Mouse (Mus musculus): ENCODE results near the gene Rbms3.

Rbms3 gene

DNA sequence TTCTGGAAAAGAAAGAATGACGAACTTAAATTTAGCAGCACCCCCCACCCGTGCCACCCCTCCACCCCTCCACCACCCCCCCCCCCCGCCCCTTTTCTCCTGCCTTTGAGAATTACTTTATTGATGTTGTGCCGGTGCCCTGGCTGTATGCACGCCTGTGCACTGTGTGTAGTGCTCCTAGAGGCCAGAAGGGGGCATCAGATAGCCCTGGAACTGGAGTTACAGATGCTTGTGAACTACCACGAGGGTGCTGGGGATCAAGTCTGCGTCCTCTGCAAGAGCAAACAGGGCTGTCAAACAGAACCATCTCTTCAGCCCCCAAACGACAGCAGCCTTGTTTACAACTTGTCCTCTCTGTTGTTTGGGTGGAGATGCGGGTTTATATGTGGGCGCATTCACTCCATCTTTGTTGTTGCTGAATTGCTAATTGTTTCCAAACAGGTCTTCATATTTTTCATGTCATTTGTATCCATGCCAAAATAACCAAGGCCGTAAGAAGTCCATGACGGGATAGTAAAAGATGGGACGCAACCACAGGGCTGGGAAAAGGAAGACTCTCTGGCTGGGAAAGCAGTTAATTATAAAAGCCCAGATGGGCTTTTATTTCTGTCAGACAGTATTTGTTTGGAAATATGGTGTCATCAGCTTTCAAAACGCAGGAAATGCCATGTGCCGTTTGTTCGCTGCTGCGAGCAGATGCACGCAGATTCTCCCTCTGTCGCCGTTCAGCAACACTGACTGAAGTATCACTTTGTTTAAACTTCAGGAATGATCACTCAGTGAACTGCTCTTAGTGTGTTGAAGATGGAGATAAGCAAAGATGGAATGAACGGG, 652.9 kb downstream of the Rbms3 start:
- no peak for DNase-seq (ENCODE audit: extremely low spot score)

GRCm38 (mm10) chr9:116975269-116975668, 654.4 kb downstream of the Rbms3 start:
- DNase-seq (ENCODE audit: extremely low spot score): no peak

GRCm38 (mm10) chr9:116974134-116974533, 655.6 kb downstream of the Rbms3 start:
- DNase-seq (ENCODE audit: extremely low spot score): no peak

DNA sequence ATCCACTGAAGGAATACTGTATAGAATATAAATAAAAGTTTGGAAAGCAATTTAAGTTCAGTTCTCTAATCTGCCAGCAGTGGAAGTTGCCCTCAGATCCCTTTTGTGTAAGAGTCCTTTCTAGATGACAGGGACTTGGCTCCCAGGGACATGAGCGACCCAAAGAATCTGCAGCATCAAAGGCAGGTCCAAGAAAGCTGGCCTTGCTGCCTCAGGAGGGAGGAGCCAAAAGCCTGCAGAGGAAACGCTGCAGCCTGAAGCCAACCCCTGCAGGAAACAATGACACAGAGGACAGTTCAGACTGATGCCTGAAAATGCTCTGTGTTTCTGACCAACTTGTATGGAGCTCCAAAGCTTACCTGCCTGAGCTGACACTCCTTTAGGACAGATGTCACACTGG, 656.1 kb downstream of the Rbms3 start:
- no peak for DNase-seq (ENCODE audit: extremely low spot score)

- DNase-seq (ENCODE audit: extremely low spot score): no peak
Measured at GRCm38 (mm10) chr9:116967317-116967716, 662.4 kb downstream of the Rbms3 start.

GRCm38 (mm10) chr9:116965691-116966090, 664.0 kb downstream of the Rbms3 start:
- no peak for DNase-seq (ENCODE audit: extremely low spot score)

DNA sequence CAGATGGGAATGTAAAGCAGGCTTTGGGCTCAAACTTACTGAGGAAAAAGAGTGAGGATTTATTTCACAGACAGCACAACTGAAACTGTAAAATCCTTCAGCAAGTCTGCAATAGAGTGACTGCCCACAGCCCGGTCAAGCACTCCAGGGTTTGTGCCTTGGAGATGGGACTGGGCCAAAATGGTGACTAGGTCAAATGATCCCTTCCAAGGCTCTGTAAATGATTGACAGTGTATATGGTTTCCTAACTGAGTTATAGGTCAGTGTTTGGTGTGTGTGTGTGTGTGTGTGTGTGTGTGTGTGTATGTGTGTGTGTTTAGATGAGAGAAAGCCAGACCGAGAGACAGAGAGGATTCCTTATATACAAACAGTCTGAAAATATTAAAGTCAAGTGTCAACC, 673.6 kb downstream of the Rbms3 start:
- no peak for DNase-seq (ENCODE audit: extremely low spot score)

DNA sequence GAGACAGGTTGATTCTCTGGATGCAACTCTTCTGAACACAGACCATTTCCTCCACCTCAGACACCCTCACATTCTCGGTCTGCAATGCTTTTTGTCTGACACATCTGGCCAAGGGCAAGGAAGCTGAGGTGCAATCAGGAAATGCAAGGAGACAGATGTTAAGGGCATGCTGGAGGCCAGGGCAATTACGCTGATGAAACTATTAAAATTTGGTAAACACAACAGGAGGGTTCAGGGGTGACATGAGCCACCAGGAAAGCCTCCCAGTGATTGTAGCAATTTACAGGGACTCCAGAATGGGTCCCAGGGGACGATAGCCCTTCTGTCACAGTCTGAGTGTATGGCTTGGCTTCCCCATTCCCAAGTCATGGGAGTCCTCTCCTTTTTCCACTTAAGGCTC, 681.5 kb downstream of the Rbms3 start:
- DNase-seq (ENCODE audit: extremely low spot score): no peak

DNA sequence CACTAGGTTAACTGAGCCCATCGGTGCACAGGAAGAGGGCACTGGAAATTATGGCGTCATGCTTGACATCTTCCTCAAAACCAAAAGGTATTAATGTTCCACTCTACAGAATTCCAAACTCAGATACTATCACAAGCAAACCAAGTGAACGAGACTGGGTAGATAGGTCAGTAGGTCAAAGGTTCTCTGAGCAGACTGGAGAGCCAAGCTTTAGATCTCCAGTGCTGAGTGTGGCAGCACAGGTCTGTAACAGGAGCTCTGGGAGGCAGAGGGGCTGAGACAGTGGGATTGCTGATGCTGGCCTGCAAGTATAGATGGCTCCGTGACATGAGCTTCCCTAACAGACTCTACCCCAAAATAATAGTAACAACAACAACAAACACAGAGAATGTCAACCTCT, 682.3 kb downstream of the Rbms3 start:
- DNase-seq (ENCODE audit: extremely low spot score): no peak

DNA sequence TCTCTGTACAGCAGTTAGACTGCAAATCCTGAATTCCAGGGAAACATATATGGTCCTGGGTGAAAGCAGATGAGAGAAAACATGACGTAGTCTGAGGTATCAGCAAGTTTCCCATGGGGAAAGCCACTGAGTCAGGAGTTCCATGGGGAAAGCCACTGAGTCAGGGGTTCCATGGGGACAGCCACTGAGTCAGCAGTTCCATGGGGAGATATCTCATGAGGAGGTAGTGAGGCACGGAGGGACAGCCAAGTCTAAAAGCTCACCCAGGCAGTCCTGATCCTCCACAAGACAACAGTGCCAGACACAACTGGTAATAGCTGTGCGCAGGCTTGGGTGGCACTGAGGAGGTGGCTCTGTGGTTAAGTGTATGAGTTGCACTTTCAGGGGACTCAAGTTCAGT, 682.9 kb downstream of the Rbms3 start:
- no peak for DNase-seq (ENCODE audit: extremely low spot score)

DNA sequence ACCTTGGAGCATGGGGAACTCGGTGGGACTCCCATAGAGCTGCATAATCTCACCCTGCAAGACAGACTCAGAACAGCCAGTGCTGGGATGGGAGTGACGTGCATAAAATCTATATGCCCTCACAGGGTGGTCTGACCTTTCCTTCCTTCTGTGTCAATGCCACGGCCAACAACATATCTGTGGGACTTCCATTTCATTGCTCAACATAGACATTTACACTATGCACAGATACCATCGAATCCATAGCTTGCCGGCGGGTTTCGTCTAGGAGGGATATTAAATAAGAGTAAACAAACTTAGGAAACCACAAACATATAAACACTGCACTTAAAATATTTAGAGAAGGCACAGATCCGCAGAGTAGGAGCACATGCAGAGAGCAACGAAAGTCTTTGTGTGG, 684.0 kb downstream of the Rbms3 start:
- DNase-seq (ENCODE audit: extremely low spot score): no peak

DNA sequence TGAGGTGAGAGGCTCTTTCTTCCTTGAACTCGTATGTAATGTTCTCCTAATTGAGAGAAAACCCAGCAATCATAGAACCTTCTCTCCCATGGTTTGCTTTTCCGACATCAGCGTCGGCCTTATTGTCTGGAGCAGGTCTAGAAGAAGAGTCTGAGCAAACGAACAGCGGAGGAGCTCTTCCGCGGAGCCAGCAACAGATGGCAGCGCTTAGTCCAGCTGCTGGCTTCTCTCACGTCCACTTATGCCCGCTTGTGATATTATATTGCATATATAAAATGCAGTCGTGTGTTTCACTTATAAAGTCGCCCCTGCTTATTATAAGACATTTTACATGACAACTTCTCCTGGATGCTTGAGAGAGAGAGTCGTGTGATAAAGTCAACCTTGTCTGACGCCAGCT, 685.8 kb downstream of the Rbms3 start:
- DNase-seq (ENCODE audit: extremely low spot score): no peak

DNA sequence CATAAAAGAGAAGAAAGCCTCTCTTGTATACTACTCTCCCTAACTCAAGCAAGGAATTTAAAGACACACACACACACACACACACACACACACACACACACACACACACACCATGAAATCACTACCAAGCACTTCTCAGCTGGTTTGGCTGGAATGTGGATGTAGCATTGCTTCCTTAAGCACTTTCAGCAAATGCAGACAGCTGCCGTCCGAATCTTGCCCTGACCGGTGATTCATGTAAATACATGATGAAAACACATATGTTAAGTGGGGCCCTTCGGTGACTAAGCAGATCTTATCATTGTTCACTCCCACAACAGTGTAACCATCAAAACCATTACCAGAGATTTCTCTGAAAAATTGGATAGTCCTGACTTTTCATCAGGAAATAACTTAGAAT, 688.6 kb downstream of the Rbms3 start:
- DNase-seq (ENCODE audit: extremely low spot score): no peak

DNA sequence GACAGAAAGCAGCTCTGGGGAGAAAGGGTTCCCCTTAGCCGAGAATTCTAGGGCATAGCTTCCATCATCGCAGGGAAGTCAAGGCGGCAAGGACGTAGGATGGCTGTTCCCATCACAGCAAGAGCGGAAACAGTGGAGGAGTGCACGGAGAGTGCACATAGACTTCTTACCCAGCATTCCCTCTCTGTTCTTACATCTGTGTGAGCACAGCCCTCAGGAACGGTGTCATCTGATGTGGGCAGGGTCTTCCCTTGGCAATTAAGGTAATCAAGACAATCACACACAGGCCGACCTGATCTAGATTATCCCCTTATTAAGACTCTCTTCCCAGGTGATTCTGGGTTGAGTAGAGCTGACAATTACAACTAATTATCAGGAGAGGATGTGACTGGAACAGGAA, 689.0 kb downstream of the Rbms3 start:
- no peak for DNase-seq (ENCODE audit: extremely low spot score)

DNA sequence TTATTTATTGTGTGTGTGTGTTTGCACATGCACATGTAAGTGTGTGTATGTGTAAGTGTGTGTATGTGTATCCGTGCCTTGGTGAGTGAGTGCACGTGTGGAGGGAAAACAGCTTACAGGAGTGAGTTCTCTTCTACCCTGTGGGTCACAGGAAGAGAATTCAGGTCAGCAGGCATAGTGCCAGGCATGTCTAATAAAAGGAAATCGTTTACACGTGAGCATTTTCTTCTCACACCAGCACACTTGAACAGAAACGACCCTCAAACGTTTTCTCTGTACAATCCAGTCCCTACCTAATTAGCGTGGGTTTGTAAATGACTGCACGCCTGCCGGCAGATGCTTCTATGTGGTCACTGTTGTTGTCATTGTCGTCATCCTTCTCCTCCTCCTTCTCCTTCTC, 701.4 kb downstream of the Rbms3 start:
- no peak for DNase-seq (ENCODE audit: extremely low spot score)

DNA sequence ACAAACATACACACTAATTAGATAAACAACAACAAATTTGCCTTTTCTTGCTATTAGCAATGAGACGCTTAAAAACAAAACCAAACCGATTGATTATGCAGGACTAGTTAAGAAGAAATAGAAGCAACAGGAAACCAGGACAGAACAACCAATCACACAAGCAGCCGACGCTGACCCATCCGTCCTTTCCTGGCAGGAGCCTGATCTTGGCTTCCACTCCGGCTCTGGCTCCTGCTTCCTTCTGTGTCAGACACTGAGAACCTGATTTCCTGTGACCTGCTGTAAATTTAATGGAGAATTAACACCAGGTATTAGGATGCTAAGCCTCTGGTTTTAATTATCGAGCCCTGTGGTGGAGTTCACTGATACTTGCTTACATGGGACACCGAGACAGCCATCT, 706.6 kb downstream of the Rbms3 start:
- no peak for DNase-seq (ENCODE audit: extremely low spot score)

- DNase-seq (ENCODE audit: extremely low spot score): no peak
Measured at GRCm38 (mm10) chr9:116922561-116922960, 707.2 kb downstream of the Rbms3 start.

DNA sequence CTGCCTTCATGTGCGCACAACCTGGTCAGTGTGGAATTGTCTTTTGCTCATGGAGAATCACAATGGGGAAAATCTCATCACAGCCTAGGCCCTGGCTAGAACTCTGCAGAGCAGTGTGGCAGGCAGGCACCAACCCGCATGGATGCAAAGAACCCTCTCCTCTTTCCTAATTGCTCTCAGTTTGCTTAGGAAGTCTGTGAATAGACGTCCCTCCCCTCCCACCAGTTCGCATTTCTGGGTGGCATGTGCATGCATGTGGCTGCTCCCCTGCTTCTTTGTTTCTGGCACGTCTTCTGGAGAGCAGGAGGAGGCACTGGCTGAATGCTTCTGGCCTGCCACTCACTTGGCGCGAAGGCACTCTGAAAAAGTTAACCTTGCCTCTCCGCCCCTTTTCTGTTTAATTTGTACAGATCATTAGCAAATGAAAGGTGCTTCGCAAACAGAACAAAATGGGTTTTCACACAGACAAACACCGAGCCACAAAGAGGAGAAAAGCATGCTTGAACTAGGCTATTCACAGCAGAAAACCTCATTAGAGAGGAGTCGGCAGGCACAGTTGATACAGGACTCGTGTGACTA, 710.2 kb downstream of the Rbms3 start:
- DNase-seq (ENCODE audit: extremely low spot score): peak; percentile 55

GRCm38 (mm10) chr9:116912493-116912847, 717.2 kb downstream of the Rbms3 start:
- DNase-seq (ENCODE audit: extremely low spot score): no peak

- peak; percentile 20 for DNase-seq (ENCODE audit: extremely low spot score)
Measured at GRCm38 (mm10) chr9:116911781-116912492, 717.8 kb downstream of the Rbms3 start.

DNA sequence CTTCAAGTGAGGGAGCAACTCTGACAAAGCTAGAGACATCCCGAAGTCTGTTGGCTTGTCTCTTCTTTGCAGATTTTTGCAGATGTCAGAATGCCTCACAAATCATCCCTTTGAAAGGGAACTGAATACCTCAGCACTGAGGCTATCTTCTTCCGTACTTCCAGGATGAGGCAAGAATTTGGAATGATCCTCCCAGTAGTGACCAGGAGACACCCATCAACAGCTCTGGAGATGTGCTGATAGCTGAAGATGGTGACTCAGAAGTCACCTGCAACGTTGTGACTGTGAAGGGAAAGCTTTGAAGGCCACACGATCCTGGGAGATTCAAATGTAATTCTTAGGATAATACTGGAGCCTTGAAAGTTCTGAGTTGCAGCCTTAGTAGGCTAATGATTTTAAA, 720.2 kb downstream of the Rbms3 start:
- DNase-seq (ENCODE audit: extremely low spot score): no peak

DNA sequence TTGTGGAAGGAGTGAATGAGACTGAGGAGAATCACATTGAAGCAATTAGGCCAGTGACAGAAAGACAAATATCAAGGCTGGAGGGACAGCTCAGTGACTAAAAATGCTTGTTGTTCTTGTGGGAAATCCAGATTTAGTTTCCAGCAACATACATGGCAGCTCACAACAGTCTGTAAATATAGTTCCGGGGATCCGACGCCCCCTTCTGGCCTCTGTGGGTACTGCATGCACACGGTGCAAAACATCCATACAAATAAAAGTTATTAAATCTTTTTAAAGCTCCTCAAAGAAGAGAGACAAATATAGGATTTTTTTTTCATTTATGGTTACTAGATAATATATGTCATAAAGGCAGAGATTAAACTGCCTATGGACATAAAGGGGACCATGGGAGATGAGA, 722.8 kb downstream of the Rbms3 start:
- no peak for DNase-seq (ENCODE audit: extremely low spot score)

- DNase-seq (ENCODE audit: extremely low spot score): no peak
Measured at GRCm38 (mm10) chr9:116905646-116906045, 724.1 kb downstream of the Rbms3 start.
